Mouse (Mus musculus): Measurements from ENCODE around the gene Klhdc1.

DNA sequence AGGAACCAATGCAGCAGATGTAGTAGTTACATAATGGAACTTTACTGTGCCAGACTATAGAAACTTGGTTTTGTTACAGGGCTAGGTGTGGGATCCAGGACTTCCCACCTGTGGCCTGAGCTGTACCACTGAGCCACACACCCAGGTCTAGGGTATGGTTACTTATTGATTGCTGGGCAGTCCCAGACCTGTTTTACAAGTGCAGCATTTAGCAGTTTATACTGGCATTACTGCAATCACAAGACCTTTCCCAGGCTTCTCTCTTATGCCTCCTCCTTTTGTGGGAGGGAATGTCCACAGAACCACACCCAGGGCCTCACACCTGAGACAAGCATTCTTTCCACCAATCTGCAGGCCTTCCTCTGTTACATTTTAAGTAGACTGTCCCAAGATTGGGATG is 42.0 kb upstream of the Klhdc1 start:
- TF ChIP-seq CTCF (conservative IDR thresholded peaks at IDR 0.05 in 1 of 2, IDR thresholded peaks at IDR 0.05 in 1 of 2; ENCODE audit: low read depth in 2 of 2, low read length in 2 of 2): no peak
- TF ChIP-seq UBTF (IDR thresholded peaks at IDR 0.05; ENCODE audit: low read depth, low read length): no peak
- TF ChIP-seq KAT2A (IDR thresholded peaks at IDR 0.05; ENCODE audit: insufficient replicate concordance, low read length): no peak
- TF ChIP-seq ELF1 (IDR thresholded peaks at IDR 0.05; ENCODE audit: low read depth, low read length): no peak
- no peak for TF ChIP-seq USF2 (conservative IDR thresholded peaks at IDR 0.05; ENCODE audit: low read depth, low read length)
- no peak for TF ChIP-seq RCOR1 (conservative IDR thresholded peaks at IDR 0.05; ENCODE audit: low read depth, low read length)
- no peak for TF ChIP-seq ZNF384 (IDR thresholded peaks at IDR 0.05; ENCODE audit: low read depth, low read length)
